In the genomic region with DNA sequence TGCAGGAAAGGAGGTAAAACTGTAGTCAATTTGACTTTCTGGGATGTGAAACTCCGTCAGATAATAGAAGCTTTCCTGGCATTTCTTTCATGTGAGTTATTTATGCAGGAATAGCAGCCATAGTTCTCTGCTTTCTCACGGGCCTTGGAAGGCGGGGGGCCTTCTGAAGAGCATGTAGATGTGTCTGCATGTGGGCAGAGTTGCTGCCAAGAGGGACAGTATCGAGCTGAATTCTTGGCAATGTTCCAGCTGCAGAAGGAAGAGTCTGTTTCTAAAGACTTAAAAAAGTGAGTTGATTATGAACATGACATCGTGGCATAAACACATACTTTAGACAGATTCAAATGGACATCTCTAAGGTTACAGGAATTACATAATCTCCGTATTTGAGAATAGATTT, we compare ENCODE assay signal across 13 mouse cellular contexts.
DNase-seq lines count a peak whose midpoint lies in the region; ATAC-seq and TF ChIP-seq lines count a peak whose summit lies in the region.
"Had no signal": no experiment of that assay in that cellular context is flagged by ENCODE, and none has a peak within 500 bp of the region (broad histone marks: within the 10 kb centered on the region; RNA-seq: fewer than 3 reads in every experiment).

No protein-coding gene starts in this region.

- H3K9ac ChIP-seq in forebrain, postnatal 0 days: no peak overlapping the region
- H3K9ac ChIP-seq in liver, embryonic 12.5 days: no peak overlapping the region
- no peak overlapping the region for H3K9ac ChIP-seq in intestine, postnatal 0 days (ENCODE audit: low read depth, low read length)

- H3K9me3 ChIP-seq in forebrain, postnatal 0 days (ENCODE audit: low read length): no peaks in the 10 kb centered on the region
- H3K9me3 ChIP-seq in forebrain, embryonic 10.5 days: no peaks in the 10 kb centered on the region
- no peaks in the 10 kb centered on the region for H3K9me3 ChIP-seq in liver, embryonic 12.5 days (replicated peaks)
- H3K9me3 ChIP-seq in intestine, postnatal 0 days (ENCODE audit: control insufficient read depth): no peaks in the 10 kb centered on the region
- H3K9me3 ChIP-seq: megakaryocyte, embryonic 14.5 days had no signal

- DNase-seq in forebrain, postnatal 0 days: peak; percentile 21
- no peak for DNase-seq in forebrain, embryonic 10.5 days (ENCODE audit: extremely low spot score, low spot score)
- DNase-seq in liver (peak; percentile 7), Patski (ENCODE audit: low read depth, low spot score) (peak; percentile 43)
- DNase-seq in frontal cortex, postnatal 36 days (ENCODE audit: low spot score in 2 of 2): peak; percentile 21 to 37
- no peak for DNase-seq in urinary bladder, postnatal 14 days (ENCODE audit: low spot score)
- DNase-seq: heart, adult 18-20 months; heart, postnatal 36 days; kidney, adult 9 months; thymus, postnatal 4 days had no signal

- in situ Hi-C loops in Patski (cut with MboI; ENCODE audit: low pct_unique_long_range_greater_than_20kb): no loop called here

- no peak overlapping the region for H3K27ac ChIP-seq in forebrain, postnatal 0 days (ENCODE audit: low read depth, low read length)
- no peak overlapping the region for H3K27ac ChIP-seq in forebrain, embryonic 10.5 days
- H3K27ac ChIP-seq in liver, embryonic 12.5 days: no peak overlapping the region
- H3K27ac ChIP-seq in intestine, postnatal 0 days (ENCODE audit: low read depth, low read length): no peak overlapping the region

- no peak for ATAC-seq in forebrain, postnatal 0 days
- ATAC-seq in liver, embryonic 12.5 days: no peak
- no peak for ATAC-seq in Patski
- no peak for ATAC-seq in intestine, postnatal 0 days

- 38% methylated on average over 6 of the region's 6 CpGs for WGBS in forebrain, postnatal 0 days
- WGBS in forebrain, embryonic 10.5 days: 81% methylated on average over 6 of the region's 6 CpGs
- 49% methylated on average over 6 of the region's 6 CpGs for WGBS in liver, embryonic 12.5 days (ENCODE audit: insufficient replicate concordance)
- 44% methylated on average over 6 of the region's 6 CpGs for WGBS in intestine, postnatal 0 days

- TF ChIP-seq CTCF in forebrain, postnatal 0 days (IDR thresholded peaks at IDR 0.05; ENCODE audit: low read depth): no peak
- no peak for TF ChIP-seq CTCF in Patski (IDR thresholded peaks at IDR 0.05)
- TF ChIP-seq CTCF in intestine, postnatal 0 days (IDR thresholded peaks at IDR 0.05; ENCODE audit: low read depth): no peak

- H3K4me1 ChIP-seq in forebrain, postnatal 0 days (ENCODE audit: insufficient read depth): no peaks in the 10 kb centered on the region
- peaks cover 4% of the 10 kb centered on the region; the same call in 1 of the 2 replicates for H3K4me1 ChIP-seq in forebrain, embryonic 10.5 days
- H3K4me1 ChIP-seq in liver, embryonic 12.5 days: no peaks in the 10 kb centered on the region
- no peaks in the 10 kb centered on the region for H3K4me1 ChIP-seq in intestine, postnatal 0 days (replicated peaks; ENCODE audit: control insufficient read depth, insufficient read depth, low read length)
- H3K4me1 ChIP-seq: megakaryocyte, embryonic 14.5 days had no signal

- POLR2A ChIA-PET in Patski (lab: Charles Lee): no interaction called here

- CTCF ChIA-PET in Patski (lab: Charles Lee): interaction anchor here (1.0 to 1.4 kb wide), 2 partner anchors 10 to 66 kb away, joined by 3 to 4 read pairs; no protein-coding TSS in a partner anchor

- H3K4me2 ChIP-seq in forebrain, postnatal 0 days (ENCODE audit: low read depth): no peak overlapping the region
- no peak overlapping the region for H3K4me2 ChIP-seq in liver, embryonic 12.5 days
- no peak overlapping the region for H3K4me2 ChIP-seq in intestine, postnatal 0 days (replicated peaks; ENCODE audit: low read depth)

- no peaks in the 10 kb centered on the region for H3K27me3 ChIP-seq in forebrain, postnatal 0 days (ENCODE audit: insufficient read depth, low read length)
- H3K27me3 ChIP-seq in forebrain, embryonic 10.5 days (ENCODE audit: poor library complexity, severe bottlenecking): no peaks in the 10 kb centered on the region
- no peaks in the 10 kb centered on the region for H3K27me3 ChIP-seq in liver, embryonic 12.5 days (replicated peaks)
- no peaks in the 10 kb centered on the region for H3K27me3 ChIP-seq in Patski
- H3K27me3 ChIP-seq in intestine, postnatal 0 days (replicated peaks; ENCODE audit: control insufficient read depth, insufficient read depth, low read length): no peaks in the 10 kb centered on the region
- H3K27me3 ChIP-seq: megakaryocyte, embryonic 14.5 days had no signal

- H3K36me3 ChIP-seq in forebrain, postnatal 0 days (ENCODE audit: insufficient read depth): no peaks in the 10 kb centered on the region
- no peaks in the 10 kb centered on the region for H3K36me3 ChIP-seq in forebrain, embryonic 10.5 days (replicated peaks)
- H3K36me3 ChIP-seq in liver, embryonic 12.5 days: no peaks in the 10 kb centered on the region
- no peaks in the 10 kb centered on the region for H3K36me3 ChIP-seq in intestine, postnatal 0 days (ENCODE audit: control insufficient read depth, insufficient read depth)

- H3K4me3 ChIP-seq in forebrain, postnatal 0 days (ENCODE audit: low read depth, low read length): no peak overlapping the region
- no peak overlapping the region for H3K4me3 ChIP-seq in forebrain, embryonic 10.5 days
- no peak overlapping the region for H3K4me3 ChIP-seq in liver, embryonic 12.5 days
- no peak overlapping the region for H3K4me3 ChIP-seq in intestine, postnatal 0 days (ENCODE audit: low read depth, low read length)
- H3K4me3 ChIP-seq: megakaryocyte, embryonic 14.5 days had no signal

Comparison
In these comparisons a context has a peak if more than half of its experiments do, and no peak if none do; other contexts are left out.
1. DNase-seq: peak in forebrain, postnatal 0 days (single experiment), liver (single experiment), Patski (single experiment) and frontal cortex, postnatal 36 days (2 of 2); none in forebrain, embryonic 10.5 days (single experiment) and urinary bladder, postnatal 14 days (single experiment).